Mouse (Mus musculus): ENCODE data around the gene Klf6. TPM values are rescaled to one million over a fixed set of nuclear protein-coding genes. Genes with fewer than 3 reads are reported as not detected.

The Klf6 gene
- polyA plus RNA-seq, 1 experiment from 2014 or later, result 21.5 TPM

- no peak for ATAC-seq (ENCODE audit: low read depth)
- Histone ChIP-seq H3K27ac (ENCODE audit: low read length) (no peak overlapping the region), H3K4me2 (ENCODE audit: low read depth, low read length) (no peak overlapping the region), H3K4me1 (ENCODE audit: control insufficient read depth, low read depth, low read length) (peaks cover 10% of the 10 kb centered on the region; the same call in 1 of the 2 replicates), H3K9ac (ENCODE audit: low read depth, low read length) (no peak overlapping the region), H3K4me3 (ENCODE audit: low read depth, low read length) (no peak overlapping the region), H3K36me3 (ENCODE audit: control insufficient read depth, insufficient read depth) (peaks cover 25% of the 10 kb centered on the region), H3K27me3 (ENCODE audit: control insufficient read depth, insufficient read depth, low read depth, low read length) (no peaks in the 10 kb centered on the region), H3K9me3 (replicated peaks; ENCODE audit: control insufficient read depth, low read length) (no peaks in the 10 kb centered on the region)
- WGBS (ENCODE audit: insufficient replicate concordance), result 81% methylated on average over 8 of the region's 8 CpGs
Observed at GRCm38 (mm10) chr13:5868376-5868775, 7.1 kb downstream of the Klf6 start.

GRCm38 (mm10) chr13:5869433-5869832, 8.2 kb downstream of the Klf6 start:
- no peak overlapping the region for H3K4me3 ChIP-seq (ENCODE audit: low read depth, low read length)
- no peak overlapping the region for H3K4me2 ChIP-seq (ENCODE audit: low read depth, low read length)
- H3K9ac ChIP-seq (ENCODE audit: low read depth, low read length), result no peak overlapping the region
- ATAC-seq (ENCODE audit: low read depth), result no peak
- WGBS (ENCODE audit: insufficient replicate concordance), result 63% methylated on average over 5 of the region's 5 CpGs
- no peaks in the 10 kb centered on the region for H3K9me3 ChIP-seq (replicated peaks; ENCODE audit: control insufficient read depth, low read length)
- H3K27ac ChIP-seq (ENCODE audit: low read length), result no peak overlapping the region
- H3K4me1 ChIP-seq (ENCODE audit: control insufficient read depth, low read depth, low read length), result peaks cover 3% of the 10 kb centered on the region; the same call in 1 of the 2 replicates
- no peaks in the 10 kb centered on the region for H3K27me3 ChIP-seq (ENCODE audit: control insufficient read depth, insufficient read depth, low read depth, low read length)
- H3K36me3 ChIP-seq (ENCODE audit: control insufficient read depth, insufficient read depth), result peaks cover 25% of the 10 kb centered on the region

- Histone ChIP-seq H3K4me3 (ENCODE audit: low read depth, low read length) (no peak overlapping the region), H3K9me3 (replicated peaks; ENCODE audit: control insufficient read depth, low read length) (no peaks in the 10 kb centered on the region), H3K4me1 (ENCODE audit: control insufficient read depth, low read depth, low read length) (peaks cover 3% of the 10 kb centered on the region; the same call in 1 of the 2 replicates), H3K27ac (ENCODE audit: low read length) (no peak overlapping the region), H3K36me3 (ENCODE audit: control insufficient read depth, insufficient read depth) (peaks cover 25% of the 10 kb centered on the region), H3K4me2 (ENCODE audit: low read depth, low read length) (no peak overlapping the region), H3K9ac (ENCODE audit: low read depth, low read length) (no peak overlapping the region), H3K27me3 (ENCODE audit: control insufficient read depth, insufficient read depth, low read depth, low read length) (no peaks in the 10 kb centered on the region)
- peak; percentile 40; the same call in 1 of the 2 replicates for ATAC-seq (ENCODE audit: low read depth)
- WGBS (ENCODE audit: insufficient replicate concordance), result 38% methylated on average over 7 of the region's 7 CpGs
Observed at GRCm38 (mm10) chr13:5869842-5870241, 8.6 kb downstream of the Klf6 start.

DNA sequence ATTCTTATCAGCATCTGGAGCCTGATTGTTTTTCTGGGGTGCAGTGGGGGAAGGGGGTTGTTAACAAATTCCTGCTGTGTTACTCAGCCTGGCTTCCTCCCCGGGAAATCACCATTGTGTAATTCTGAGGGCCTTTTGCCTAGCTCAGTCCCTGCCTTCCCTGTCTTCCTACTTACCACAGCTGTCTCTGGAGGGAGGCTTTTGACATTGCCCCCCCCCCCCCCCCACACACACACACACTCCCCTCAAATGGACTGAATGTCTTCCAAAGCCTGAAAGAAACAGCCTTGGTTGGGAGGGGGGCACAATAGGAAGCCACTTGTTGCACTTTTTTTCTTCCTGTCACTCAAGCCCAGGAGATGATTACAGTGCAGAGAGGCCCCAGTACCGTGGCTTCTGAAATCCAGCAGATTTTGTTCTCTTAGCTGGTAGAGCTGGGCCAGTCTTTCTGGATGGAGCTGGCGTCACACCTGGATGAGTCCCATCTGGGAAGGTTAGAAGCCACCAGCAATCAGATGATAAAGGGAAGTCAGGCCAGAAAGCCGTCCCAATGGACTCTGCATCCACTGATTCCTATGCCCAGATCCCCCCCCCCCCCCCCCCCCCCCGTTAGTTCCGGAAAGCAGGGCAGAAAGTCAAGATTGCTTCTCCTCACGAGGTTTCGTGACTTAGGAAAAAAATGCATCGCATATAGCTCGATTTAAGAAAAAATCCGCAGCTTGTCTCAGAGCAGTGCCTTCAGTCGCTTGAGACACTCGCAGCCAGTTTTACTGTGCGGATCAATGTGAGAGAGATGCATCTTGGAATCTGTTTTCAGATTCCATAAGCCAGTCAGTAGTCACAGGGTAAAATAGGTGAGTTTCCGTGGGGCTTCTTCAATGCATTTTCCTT, 9.3 kb downstream of the Klf6 start:
- H3K27ac ChIP-seq (ENCODE audit: low read length), result no peak overlapping the region
- no peaks in the 10 kb centered on the region for H3K9me3 ChIP-seq (replicated peaks; ENCODE audit: control insufficient read depth, low read length)
- H3K9ac ChIP-seq (ENCODE audit: low read depth, low read length), result no peak overlapping the region
- no peak overlapping the region for H3K4me3 ChIP-seq (ENCODE audit: low read depth, low read length)
- no peak overlapping the region for H3K4me2 ChIP-seq (ENCODE audit: low read depth, low read length)
- peaks cover 17% of the 10 kb centered on the region for H3K36me3 ChIP-seq (ENCODE audit: control insufficient read depth, insufficient read depth)
- H3K4me1 ChIP-seq (ENCODE audit: control insufficient read depth, low read depth, low read length), result peaks cover 3% of the 10 kb centered on the region; the same call in 1 of the 2 replicates
- no peaks in the 10 kb centered on the region for H3K27me3 ChIP-seq (ENCODE audit: control insufficient read depth, insufficient read depth, low read depth, low read length)
- peak; percentile 65 for ATAC-seq (ENCODE audit: low read depth)
- 25% methylated on average over 15 of the region's 15 CpGs for WGBS (ENCODE audit: insufficient replicate concordance)

DNA sequence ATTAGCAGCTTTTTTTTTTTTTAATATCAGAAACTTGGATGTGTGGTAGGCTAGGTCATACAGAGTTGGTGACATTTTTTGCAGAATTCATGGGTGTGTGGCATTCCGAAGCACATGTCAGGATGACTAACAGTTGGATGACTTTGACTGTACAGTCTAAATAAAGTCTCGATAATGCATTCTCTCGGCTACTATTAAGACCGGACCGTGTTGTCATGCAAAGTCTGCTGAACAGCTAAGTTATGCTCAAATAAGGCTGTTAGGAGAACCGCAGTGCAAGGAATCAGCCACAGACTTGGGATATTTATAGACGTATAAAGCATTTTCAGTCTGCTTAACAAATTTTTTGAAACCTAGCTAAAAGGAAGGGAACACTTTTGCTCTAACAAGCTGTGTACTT, 10.1 kb downstream of the Klf6 start:
- Histone ChIP-seq H3K27ac (ENCODE audit: low read length) (no peak overlapping the region), H3K27me3 (ENCODE audit: control insufficient read depth, insufficient read depth, low read depth, low read length) (no peaks in the 10 kb centered on the region), H3K9me3 (replicated peaks; ENCODE audit: control insufficient read depth, low read length) (no peaks in the 10 kb centered on the region), H3K4me3 (ENCODE audit: low read depth, low read length) (no peak overlapping the region), H3K36me3 (ENCODE audit: control insufficient read depth, insufficient read depth) (peaks cover 9% of the 10 kb centered on the region), H3K4me2 (ENCODE audit: low read depth, low read length) (no peak overlapping the region), H3K4me1 (ENCODE audit: control insufficient read depth, low read depth, low read length) (peaks cover 3% of the 10 kb centered on the region; the same call in 1 of the 2 replicates), H3K9ac (ENCODE audit: low read depth, low read length) (no peak overlapping the region)
- ATAC-seq (ENCODE audit: low read depth), result no peak
- 79% methylated on average over 7 of the region's 7 CpGs for WGBS (ENCODE audit: insufficient replicate concordance)

GRCm38 (mm10) chr13:5873681-5874080, 12.4 kb downstream of the Klf6 start:
- no peak overlapping the region for H3K27ac ChIP-seq (ENCODE audit: low read length)
- peaks cover 3% of the 10 kb centered on the region; the same call in 1 of the 2 replicates for H3K4me1 ChIP-seq (ENCODE audit: control insufficient read depth, low read depth, low read length)
- H3K27me3 ChIP-seq (ENCODE audit: control insufficient read depth, insufficient read depth, low read depth, low read length), result no peaks in the 10 kb centered on the region
- WGBS (ENCODE audit: insufficient replicate concordance), result 57% methylated on average over 3 of the region's 3 CpGs
- no peak overlapping the region for H3K4me2 ChIP-seq (ENCODE audit: low read depth, low read length)
- H3K36me3 ChIP-seq (ENCODE audit: control insufficient read depth, insufficient read depth), result no peaks in the 10 kb centered on the region
- no peak overlapping the region for H3K4me3 ChIP-seq (ENCODE audit: low read depth, low read length)
- no peaks in the 10 kb centered on the region for H3K9me3 ChIP-seq (replicated peaks; ENCODE audit: control insufficient read depth, low read length)
- H3K9ac ChIP-seq (ENCODE audit: low read depth, low read length), result no peak overlapping the region
- ATAC-seq (ENCODE audit: low read depth), result no peak

- H3K36me3 ChIP-seq (ENCODE audit: control insufficient read depth, insufficient read depth), result no peaks in the 10 kb centered on the region
- H3K9ac ChIP-seq (ENCODE audit: low read depth, low read length), result no peak overlapping the region
- no peaks in the 10 kb centered on the region for H3K27me3 ChIP-seq (ENCODE audit: control insufficient read depth, insufficient read depth, low read depth, low read length)
- 60% methylated on average over 3 of the region's 3 CpGs for WGBS (ENCODE audit: insufficient replicate concordance)
- 0 out of 2 replicates have a peak, but pooled peaks cover 2% of the 10 kb centered on the region for H3K4me1 ChIP-seq (ENCODE audit: control insufficient read depth, low read depth, low read length)
- H3K4me3 ChIP-seq (ENCODE audit: low read depth, low read length), result no peak overlapping the region
- no peak for ATAC-seq (ENCODE audit: low read depth)
- H3K27ac ChIP-seq (ENCODE audit: low read length), result no peak overlapping the region
- no peaks in the 10 kb centered on the region for H3K9me3 ChIP-seq (replicated peaks; ENCODE audit: control insufficient read depth, low read length)
- H3K4me2 ChIP-seq (ENCODE audit: low read depth, low read length), result no peak overlapping the region
Observed at GRCm38 (mm10) chr13:5875478-5875877, 14.2 kb downstream of the Klf6 start.

DNA sequence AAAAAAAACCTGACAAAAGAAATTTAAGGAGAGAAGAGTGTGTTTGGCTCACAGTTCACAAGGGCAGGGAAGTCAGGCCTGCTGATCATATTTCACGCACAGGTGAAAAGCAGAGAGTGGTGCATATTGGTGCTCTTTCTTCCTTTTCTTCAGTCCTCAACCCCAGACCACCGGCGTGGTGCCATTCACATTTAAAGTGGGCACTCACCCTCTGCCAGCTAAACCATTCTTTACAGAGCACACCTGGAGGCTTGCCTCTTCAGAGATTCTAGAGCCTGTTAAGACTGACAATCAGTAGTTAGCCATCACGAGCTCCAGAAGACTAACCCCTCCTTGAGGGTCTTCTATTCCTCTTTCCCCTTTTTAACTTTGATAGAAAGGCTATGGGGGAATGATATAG, 17.5 kb downstream of the Klf6 start:
- H3K27me3 ChIP-seq (ENCODE audit: control insufficient read depth, insufficient read depth, low read depth, low read length), result no peaks in the 10 kb centered on the region
- no peaks in the 10 kb centered on the region for H3K36me3 ChIP-seq (ENCODE audit: control insufficient read depth, insufficient read depth)
- no peak overlapping the region for H3K9ac ChIP-seq (ENCODE audit: low read depth, low read length)
- 60% methylated on average over 4 of the region's 4 CpGs for WGBS (ENCODE audit: insufficient replicate concordance)
- no peak overlapping the region for H3K4me2 ChIP-seq (ENCODE audit: low read depth, low read length)
- H3K4me1 ChIP-seq (ENCODE audit: control insufficient read depth, low read depth, low read length), result no peaks in the 10 kb centered on the region
- ATAC-seq (ENCODE audit: low read depth), result no peak
- H3K4me3 ChIP-seq (ENCODE audit: low read depth, low read length), result no peak overlapping the region
- no peaks in the 10 kb centered on the region for H3K9me3 ChIP-seq (replicated peaks; ENCODE audit: control insufficient read depth, low read length)
- no peak overlapping the region for H3K27ac ChIP-seq (ENCODE audit: low read length)

GRCm38 (mm10) chr13:5886810-5887209, 25.5 kb downstream of the Klf6 start:
- Histone ChIP-seq H3K27me3 (ENCODE audit: control insufficient read depth, insufficient read depth, low read depth, low read length) (no peaks in the 10 kb centered on the region), H3K4me2 (ENCODE audit: low read depth, low read length) (no peak overlapping the region), H3K4me1 (ENCODE audit: control insufficient read depth, low read depth, low read length) (no peaks in the 10 kb centered on the region), H3K9me3 (replicated peaks; ENCODE audit: control insufficient read depth, low read length) (no peaks in the 10 kb centered on the region), H3K4me3 (ENCODE audit: low read depth, low read length) (no peak overlapping the region), H3K27ac (ENCODE audit: low read length) (no peak overlapping the region), H3K9ac (ENCODE audit: low read depth, low read length) (no peak overlapping the region), H3K36me3 (ENCODE audit: control insufficient read depth, insufficient read depth) (no peaks in the 10 kb centered on the region)
- WGBS (ENCODE audit: insufficient replicate concordance), result 72% methylated on average over 4 of the region's 4 CpGs
- ATAC-seq (ENCODE audit: low read depth), result no peak

Data from liver, embryonic 16.5 days (tissue).